Mouse (Mus musculus) ES-E14 (cell line): ENCODE data around the gene Kdm6b.

Experiments
- MAFK ChIP-seq: IDR thresholded peaks from 2 replicates; pipeline ENCODE4 v1.6.1; 2014; ENCODE audit warnings: mild to moderate bottlenecking, low read depth, low read length, inconsistent platforms; ENCODE audit not compliant: insufficient read depth
- ZC3H11A ChIP-seq: IDR thresholded peaks from 2 replicates; pipeline ENCODE4 v1.6.1; 2012; ENCODE audit warnings: low read depth, mild to moderate bottlenecking, inconsistent platforms, low read length, borderline replicate concordance
- ZNF384 ChIP-seq: IDR thresholded peaks from 2 replicates; pipeline ENCODE4 v1.6.1; 2012; ENCODE audit warnings: low read depth, low read length, inconsistent platforms

DNA sequence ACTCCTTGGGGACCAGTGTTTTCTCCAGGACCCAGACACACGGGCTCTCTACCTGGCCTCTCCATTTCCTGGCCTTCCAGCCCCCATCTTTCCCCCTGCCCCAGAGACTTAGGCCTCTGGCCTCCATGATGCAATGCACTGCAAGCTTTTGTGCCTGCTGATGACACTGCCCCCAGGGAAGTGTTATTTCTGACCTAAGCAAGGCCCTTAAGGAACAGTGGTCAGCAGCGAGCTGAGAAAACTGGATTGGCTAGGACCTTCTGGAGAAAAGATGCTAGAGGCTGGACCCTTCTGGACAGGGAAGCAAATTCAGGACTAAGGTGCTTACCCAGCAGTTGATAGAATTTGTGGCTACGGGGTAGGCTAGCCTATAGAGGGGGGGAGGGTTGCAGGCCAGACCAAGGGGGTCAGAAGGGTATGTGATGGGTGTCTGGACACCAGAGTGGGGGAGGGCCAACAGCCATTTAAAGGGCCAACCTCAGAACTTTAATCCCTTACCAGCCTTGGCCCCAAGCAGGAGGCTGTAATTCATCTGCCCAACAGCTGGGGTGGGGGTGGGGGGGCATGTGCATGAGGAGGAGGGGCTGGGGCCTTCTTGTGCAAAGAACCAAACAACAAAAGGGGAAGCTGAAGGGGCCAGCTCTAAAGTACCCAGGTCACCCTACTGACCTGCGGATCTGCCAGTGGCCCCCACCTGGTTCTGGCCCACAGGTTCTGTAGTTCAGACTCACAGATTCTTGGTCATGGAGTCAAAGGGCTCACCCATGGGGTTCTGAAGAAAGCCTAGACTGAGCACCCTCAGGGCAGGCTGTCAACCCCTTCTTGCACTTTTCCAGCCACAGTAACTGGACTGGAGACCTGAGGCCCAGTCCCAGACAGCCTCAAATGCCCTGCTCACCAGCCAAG lies 1.2 kb upstream of the Kdm6b start:
- no peak for TF ChIP-seq ZNF384
- no peak for TF ChIP-seq MAFK
- TF ChIP-seq ZC3H11A = no peak
